Mouse (Mus musculus) CH12.LX (cell line): ENCODE results near the gene Ephx1. TPM values are rescaled to one million over a fixed set of nuclear protein-coding genes. Genes with fewer than 3 reads are reported as not detected.

ENCODE experiments used
- DNase-seq: peaks from one replicate; pipeline ENCODE4 v3.0.0-alpha.2; 2013; ENCODE audit errors: extremely low read depth
- H3K27ac ChIP-seq: 2 replicates; pipeline ENCODE4 v1.5.1; 2012; ENCODE audit warnings: low read depth, mild to moderate bottlenecking, control low read depth, moderate library complexity; ENCODE audit not compliant: insufficient read depth
- H3K27me3 ChIP-seq: replicated peaks from 2 replicates; pipeline ENCODE3; 2012; ENCODE audit warnings: inconsistent platforms
- H3K36me3 ChIP-seq, 2 experiments: replicated peaks in 1 of 2; 2 replicates each; pipeline versions ENCODE3 to v1.6.1; 2012; ENCODE audit warnings: inconsistent platforms in 1 of 2, low read length in 1 of 2, mild to moderate bottlenecking in 1 of 2, mixed read lengths in 1 of 2, moderate library complexity in 1 of 2; ENCODE audit not compliant: control insufficient read depth in 1 of 2, insufficient read depth in 1 of 2
- H3K4me1 ChIP-seq, 2 experiments: 2 replicates each; pipeline ENCODE4 v1.6.1; 2012; ENCODE audit warnings: inconsistent platforms in 1 of 2, moderate library complexity in 1 of 2; ENCODE audit not compliant: insufficient read depth in 2 of 2, control insufficient read depth in 1 of 2
- H3K4me2 ChIP-seq: 2 replicates; pipeline ENCODE4 v1.6.1; 2012; ENCODE audit warnings: low read depth, mild to moderate bottlenecking, control low read depth; ENCODE audit not compliant: poor library complexity, insufficient read depth, severe bottlenecking
- H3K4me3 ChIP-seq, 3 experiments: fragments of 150-350 bp in 1 of 3; sonication (generic) in 1 of 3; replicated peaks in 1 of 3; 2 replicates each; pipeline versions ENCODE3 to v1.5.1; 2011 to 2012; ENCODE audit warnings: low read depth in 2 of 3, low read length in 2 of 3, mild to moderate bottlenecking in 2 of 3, moderate library complexity in 2 of 3, control low read depth in 1 of 3, improper control_type of control experiment in 1 of 3, inconsistent platforms in 1 of 3, mixed read lengths in 1 of 3; ENCODE audit not compliant: poor library complexity in 1 of 3
- H3K79me2 ChIP-seq: replicated peaks from 2 replicates; pipeline ENCODE4 v1.6.1; 2012; ENCODE audit warnings: mild to moderate bottlenecking, moderate library complexity; ENCODE audit not compliant: control insufficient read depth, poor library complexity, insufficient read depth, severe bottlenecking; ENCODE audit errors: extremely low read depth
- H3K9ac ChIP-seq: 2 replicates; pipeline ENCODE4 v1.6.1; 2012; ENCODE audit warnings: low read depth, mild to moderate bottlenecking, control low read depth, moderate library complexity; ENCODE audit not compliant: insufficient read depth
- H3K9me3 ChIP-seq: replicated peaks from 2 replicates; pipeline ENCODE3; 2012; ENCODE audit warnings: low read length, inconsistent platforms, mixed read lengths
- BHLHE40 ChIP-seq: IDR thresholded peaks from 2 replicates; pipeline ENCODE4 v1.6.1; 2011; ENCODE audit warnings: mild to moderate bottlenecking, low read depth, low read length, improper control_type of control experiment
- CHD1 ChIP-seq: IDR thresholded peaks from 2 replicates; pipeline ENCODE4 v1.6.1; 2012; ENCODE audit warnings: low read depth, low read length, improper control_type of control experiment, inconsistent platforms
- CTCF ChIP-seq, 2 experiments: IDR thresholded peaks in 1 of 2; conservative IDR thresholded peaks in 1 of 2; 2 replicates each; pipeline ENCODE4 v1.5.1; 2011 to 2012; ENCODE audit warnings: low read depth in 2 of 2, low read length in 2 of 2, improper control_type of control experiment in 1 of 2, inconsistent platforms in 1 of 2, mild to moderate bottlenecking in 1 of 2, moderate library complexity in 1 of 2
- E2F4 ChIP-seq: IDR thresholded peaks from 2 replicates; pipeline ENCODE4 v1.6.1; 2011; ENCODE audit warnings: low read depth, low read length, improper control_type of control experiment; ENCODE audit not compliant: insufficient replicate concordance
- ELF1 ChIP-seq: IDR thresholded peaks from 2 replicates; pipeline ENCODE4 v1.6.1; 2014; ENCODE audit warnings: low read depth, mild to moderate bottlenecking, inconsistent platforms, low read length, improper control_type of control experiment
- ETS1 ChIP-seq: conservative IDR thresholded peaks from 2 replicates; pipeline ENCODE4 v1.6.1; 2012; ENCODE audit warnings: low read depth, mild to moderate bottlenecking, inconsistent platforms, low read length, improper control_type of control experiment, moderate library complexity
- GABPA ChIP-seq: IDR thresholded peaks from 2 replicates; pipeline ENCODE4 v1.6.1; 2012; ENCODE audit warnings: low read depth, low read length, improper control_type of control experiment, inconsistent platforms; ENCODE audit not compliant: insufficient replicate concordance
- HCFC1 ChIP-seq: IDR thresholded peaks from 2 replicates; pipeline ENCODE4 v1.6.1; 2012; ENCODE audit warnings: low read depth, mild to moderate bottlenecking, inconsistent platforms, low read length, improper control_type of control experiment
- IRF4 ChIP-seq: IDR thresholded peaks from 2 replicates; pipeline ENCODE4 v1.6.1; 2014; ENCODE audit warnings: low read depth, mild to moderate bottlenecking, inconsistent platforms, low read length, improper control_type of control experiment
- JUN ChIP-seq: IDR thresholded peaks from 2 replicates; pipeline ENCODE4 v1.6.1; 2011; ENCODE audit warnings: low read depth, mild to moderate bottlenecking, low read length, improper control_type of control experiment, moderate library complexity; ENCODE audit not compliant: insufficient read depth
- JUND ChIP-seq: conservative IDR thresholded peaks from 2 replicates; pipeline ENCODE4 v1.6.1; 2011; ENCODE audit warnings: low read depth, low read length, improper control_type of control experiment
- MAX ChIP-seq: IDR thresholded peaks from 2 replicates; pipeline ENCODE4 v1.6.1; 2011; ENCODE audit warnings: low read length, improper control_type of control experiment
- MAZ ChIP-seq: IDR thresholded peaks from 2 replicates; pipeline ENCODE4 v1.6.1; 2012; ENCODE audit warnings: low read depth, mild to moderate bottlenecking, inconsistent platforms, low read length, improper control_type of control experiment, moderate library complexity
- MYC ChIP-seq: IDR thresholded peaks from 2 replicates; pipeline ENCODE4 v1.6.1; 2011; ENCODE audit warnings: low read depth, mild to moderate bottlenecking, improper control_type of control experiment, low read length
- NELFE ChIP-seq: IDR thresholded peaks from 2 replicates; pipeline ENCODE4 v1.6.1; 2011; ENCODE audit warnings: low read depth, low read length, improper control_type of control experiment
- NRF1 ChIP-seq: IDR thresholded peaks from 2 replicates; pipeline ENCODE4 v1.6.1; 2014; ENCODE audit warnings: low read depth, mild to moderate bottlenecking, inconsistent platforms, low read length, improper control_type of control experiment, moderate library complexity
- PAX5 ChIP-seq: IDR thresholded peaks from 2 replicates; pipeline ENCODE4 v1.6.1; 2012; ENCODE audit warnings: low read length, inconsistent platforms, mixed read lengths
- POLR2A ChIP-seq: IDR thresholded peaks from 2 replicates; pipeline ENCODE4 v1.6.1; 2011; ENCODE audit warnings: low read depth, mild to moderate bottlenecking, improper control_type of control experiment, low read length
- POLR2AphosphoS2 ChIP-seq: IDR thresholded peaks from 2 replicates; pipeline ENCODE4 v1.6.1; 2011; ENCODE audit warnings: low read depth, low read length, improper control_type of control experiment
- RAD21 ChIP-seq: IDR thresholded peaks from 2 replicates; pipeline ENCODE4 v1.6.1; 2011; ENCODE audit warnings: low read depth, mild to moderate bottlenecking, low read length, improper control_type of control experiment, moderate library complexity
- TBP ChIP-seq: conservative IDR thresholded peaks from 2 replicates; pipeline ENCODE4 v1.6.1; 2011; ENCODE audit warnings: low read depth, low read length, improper control_type of control experiment
- UBTF ChIP-seq: IDR thresholded peaks from 2 replicates; pipeline ENCODE4 v1.6.1; 2012; ENCODE audit warnings: low read depth, mild to moderate bottlenecking, inconsistent platforms, low read length, improper control_type of control experiment, moderate library complexity
- USF1 ChIP-seq: IDR thresholded peaks from 2 replicates; pipeline ENCODE4 v1.6.1; 2014; ENCODE audit warnings: low read depth, mild to moderate bottlenecking, inconsistent platforms, low read length, improper control_type of control experiment
- dilution Hi-C: fragments of 300-500 bp; cut with MboI; formaldehyde crosslinking; loops from 2 replicates; pipeline ENCODE4 v1.14.3; 2020; ENCODE audit warnings: low sequenced_read_pairs; ENCODE audit not compliant: extremely low pct_unique_long_range_greater_than_20kb, extremely low pct_ligation_motif_present
- in situ Hi-C: fragments of 300-500 bp; cut with MboI; formaldehyde crosslinking; loops from 3 replicates; pipeline ENCODE4 v1.14.3; 2019; ENCODE audit warnings: low sequenced_read_pairs, low pct_ligation_motif_present, low pct_unique_long_range_greater_than_20kb, mixed read lengths
- polyA plus RNA-seq: library from polyadenylated mRNA; unstranded; fragments of >175 nt; gene quantifications from 2 replicates; pipeline ENCODE4 v1.2.1, GENCODE M21; 2012; ENCODE audit warnings: low read depth; ENCODE audit not compliant: insufficient read length
- total RNA-seq, 2 experiments: library from RNA; depleted of rRNA; stranded (reverse); fragments of 300-350 nt in 1 of 2; fragments of >200 nt in 1 of 2; gene quantifications; 2 replicates each; pipeline ENCODE4 v1.2.3; 2012 to 2014

Gene Ephx1
- total and polyA plus RNA-seq, 3 experiments = 10.7 to 20.7 (median 12.0) TPM

- Histone ChIP-seq H3K27me3 (no peaks in the 10 kb centered on the region), H3K4me1 (peaks cover 14 to 30% of the 10 kb centered on the region in 2 experiments), H3K27ac (no peak overlapping the region), H3K9ac (no peak overlapping the region), H3K36me3 (peaks cover 0 to 7% of the 10 kb centered on the region in 2 experiments), H3K4me2 (no peak overlapping the region), H3K4me3 (no peak overlapping the region), H3K79me2 (no peaks in the 10 kb centered on the region), H3K9me3 (no peaks in the 10 kb centered on the region)
- in situ Hi-C loops = loop anchor here (25.0 kb wide), 1 partner anchor 525 kb away; no protein-coding TSS in a partner anchor
- TF ChIP-seq GABPA = no peak
- TF ChIP-seq NELFE = no peak
- no peak for TF ChIP-seq UBTF
- no peak for TF ChIP-seq MAZ
- no peak for TF ChIP-seq E2F4
- no peak for TF ChIP-seq PAX5
- no peak for TF ChIP-seq CTCF (conservative IDR thresholded peaks at IDR 0.05 in 1 of 2, IDR thresholded peaks at IDR 0.05 in 1 of 2; ENCODE audit: low read depth in 2 of 2, low read length in 2 of 2)
- TF ChIP-seq BHLHE40 = no peak
- no peak for TF ChIP-seq POLR2A
- TF ChIP-seq ETS1 = no peak
- DNase-seq = no peak
- dilution Hi-C loops = no loop called here
Measured at GRCm38 (mm10) chr1:181012416-181012815, 8.3 kb downstream of the Ephx1 start.

DNA sequence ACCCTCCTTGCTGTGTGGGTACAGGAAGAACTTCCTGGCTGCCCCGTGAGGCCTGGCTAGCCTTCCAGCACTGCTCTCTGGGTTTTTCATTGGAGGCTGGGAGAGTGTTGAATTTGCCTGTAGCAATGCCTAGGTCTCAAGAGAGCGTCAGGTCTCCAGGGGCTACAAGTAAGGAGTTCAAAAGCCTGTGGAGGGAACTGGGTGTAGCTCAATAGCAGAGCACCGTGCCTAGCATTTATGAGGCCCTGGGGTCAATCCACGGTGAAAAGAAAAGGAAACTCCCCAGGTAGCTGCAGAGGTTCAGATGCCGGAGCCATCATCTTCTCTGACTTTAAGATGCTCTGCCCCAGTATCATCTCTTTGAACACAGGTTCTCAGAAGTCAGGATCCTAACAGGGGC, 9.1 kb downstream of the Ephx1 start:
- Histone ChIP-seq H3K79me2 (no peaks in the 10 kb centered on the region), H3K36me3 (peaks cover 0 to 9% of the 10 kb centered on the region in 2 experiments), H3K27ac (no peak overlapping the region), H3K4me3 (no peak overlapping the region), H3K9ac (no peak overlapping the region), H3K27me3 (no peaks in the 10 kb centered on the region), H3K9me3 (no peaks in the 10 kb centered on the region), H3K4me1 (peaks cover 14 to 30% of the 10 kb centered on the region in 2 experiments), H3K4me2 (no peak overlapping the region)
- dilution Hi-C loops = no loop called here
- DNase-seq = no peak
- in situ Hi-C loops = loop anchor here (25.0 kb wide), 1 partner anchor 526 kb away; no protein-coding TSS in a partner anchor
- TF ChIP-seq ELF1 = no peak
- no peak for TF ChIP-seq JUN
- TF ChIP-seq CHD1 = no peak
- no peak for TF ChIP-seq JUND
- TF ChIP-seq MAZ = no peak
- TF ChIP-seq MYC = no peak
- no peak for TF ChIP-seq NELFE
- no peak for TF ChIP-seq BHLHE40
- no peak for TF ChIP-seq IRF4
- no peak for TF ChIP-seq NRF1
- no peak for TF ChIP-seq RAD21
- TF ChIP-seq GABPA = no peak
- no peak for TF ChIP-seq POLR2A
- no peak for TF ChIP-seq TBP
- no peak for TF ChIP-seq HCFC1
- TF ChIP-seq MAX = no peak
- TF ChIP-seq USF1 = no peak
- TF ChIP-seq POLR2AphosphoS2 = no peak
- TF ChIP-seq E2F4 = no peak
